Mouse (Mus musculus) kidney, postnatal 36 days (tissue): Measurements from ENCODE around the gene Hpcal1.

Source experiments
- DNase-seq, 2 experiments: peaks; one replicate each; pipeline ENCODE4 v3.0.0; 2021 to 2022; ENCODE audit warnings: mixed read lengths in 2 of 2

Gene Hpcal1

DNA sequence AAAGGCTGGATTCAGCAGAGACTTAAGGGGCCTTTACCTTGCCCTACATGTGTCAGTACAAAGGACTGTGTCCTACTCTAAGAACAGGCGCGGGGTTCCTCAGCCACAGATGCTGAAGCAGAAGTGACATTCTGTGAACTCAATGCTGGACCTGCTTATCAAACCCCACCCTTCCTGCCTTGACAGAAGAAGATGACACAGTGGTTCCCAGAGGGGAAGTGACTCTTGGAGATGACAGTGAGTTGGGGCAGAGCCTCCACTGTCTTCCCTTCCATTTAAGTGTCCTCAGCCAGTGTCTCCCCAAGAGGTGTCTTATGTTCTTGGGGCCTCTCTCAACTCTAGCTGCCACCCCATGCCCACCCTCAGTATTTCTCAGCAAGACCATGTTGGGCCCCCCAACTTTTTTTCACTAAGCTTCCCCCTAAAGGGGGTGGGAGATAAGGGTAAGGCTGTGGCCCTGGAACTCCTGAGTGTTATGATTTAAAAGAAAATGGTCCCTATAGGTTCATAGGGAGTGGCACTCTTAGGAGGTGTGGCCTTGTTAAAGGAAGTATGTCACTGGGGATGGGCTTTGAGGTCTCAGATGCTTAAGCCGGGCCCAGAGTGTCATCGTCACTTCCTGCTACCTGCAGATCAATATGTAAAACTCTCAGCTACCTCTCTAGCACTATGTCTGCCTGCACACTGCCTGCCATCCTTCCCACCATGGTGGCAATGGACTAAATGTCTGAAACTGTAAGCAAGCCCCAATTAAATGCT, 25.2 kb downstream of the Hpcal1 start:
- DNase-seq: no peak

DNA sequence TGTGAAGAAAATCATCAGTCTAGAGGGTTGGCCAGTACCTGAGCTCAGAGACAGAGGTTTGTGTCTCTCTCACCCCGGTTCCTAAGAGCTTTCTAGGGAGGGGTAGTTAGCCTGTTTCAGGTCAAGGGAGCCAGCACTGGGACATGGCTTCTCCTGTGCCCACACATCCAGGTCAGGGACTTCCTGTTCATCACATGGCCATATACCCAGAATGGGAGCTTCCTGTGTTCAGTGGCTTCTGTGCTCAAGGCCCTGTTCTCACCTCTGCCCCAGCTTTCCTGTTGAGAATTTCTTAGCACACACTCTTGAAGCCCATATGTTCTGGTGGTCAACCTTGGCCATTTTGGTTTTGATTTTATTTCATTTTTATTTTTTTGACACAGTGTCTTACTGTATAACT, 26.6 kb downstream of the Hpcal1 start:
- no peak for DNase-seq

DNA sequence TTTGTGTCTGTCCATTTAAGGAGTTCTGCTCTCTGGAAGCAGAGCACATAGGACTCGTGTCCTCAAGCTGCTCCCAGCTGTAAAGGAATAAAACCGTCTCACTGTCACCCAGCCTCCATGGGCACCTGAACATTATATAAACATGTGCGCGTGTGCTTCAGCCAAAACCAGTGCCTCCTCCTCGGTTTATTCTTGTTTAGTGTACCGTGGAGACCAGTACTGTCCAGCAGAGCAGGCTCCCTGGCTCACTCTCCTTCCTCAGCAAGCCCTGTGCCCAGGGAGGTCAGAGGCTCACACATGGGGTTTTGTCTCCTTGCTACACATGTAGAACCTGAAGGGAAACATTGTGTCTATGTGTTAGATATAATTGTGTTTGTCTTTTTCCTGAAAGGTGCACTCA, 27.5 kb downstream of the Hpcal1 start:
- DNase-seq: peak in 1 of 2 experiments; percentile 48

DNA sequence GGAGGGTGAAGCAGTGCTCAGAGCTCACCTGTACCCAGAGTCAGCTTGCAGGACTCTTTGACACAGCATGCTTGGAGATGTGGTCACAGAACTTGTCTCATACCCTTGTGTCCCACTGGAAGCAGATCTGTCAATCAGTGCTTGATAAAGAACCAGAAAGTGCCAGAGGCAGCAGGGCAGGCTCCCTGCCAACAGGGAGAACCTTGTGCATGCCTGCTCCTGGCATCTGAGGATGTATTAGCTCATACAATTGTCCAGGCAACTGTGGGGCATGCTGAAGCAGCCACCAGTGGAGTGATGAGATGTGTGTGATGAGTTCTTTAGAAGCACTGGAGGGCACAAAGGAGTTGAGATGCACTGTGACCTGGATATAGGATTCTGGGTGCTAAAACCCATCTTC, 30.4 kb downstream of the Hpcal1 start:
- DNase-seq: no peak

DNA sequence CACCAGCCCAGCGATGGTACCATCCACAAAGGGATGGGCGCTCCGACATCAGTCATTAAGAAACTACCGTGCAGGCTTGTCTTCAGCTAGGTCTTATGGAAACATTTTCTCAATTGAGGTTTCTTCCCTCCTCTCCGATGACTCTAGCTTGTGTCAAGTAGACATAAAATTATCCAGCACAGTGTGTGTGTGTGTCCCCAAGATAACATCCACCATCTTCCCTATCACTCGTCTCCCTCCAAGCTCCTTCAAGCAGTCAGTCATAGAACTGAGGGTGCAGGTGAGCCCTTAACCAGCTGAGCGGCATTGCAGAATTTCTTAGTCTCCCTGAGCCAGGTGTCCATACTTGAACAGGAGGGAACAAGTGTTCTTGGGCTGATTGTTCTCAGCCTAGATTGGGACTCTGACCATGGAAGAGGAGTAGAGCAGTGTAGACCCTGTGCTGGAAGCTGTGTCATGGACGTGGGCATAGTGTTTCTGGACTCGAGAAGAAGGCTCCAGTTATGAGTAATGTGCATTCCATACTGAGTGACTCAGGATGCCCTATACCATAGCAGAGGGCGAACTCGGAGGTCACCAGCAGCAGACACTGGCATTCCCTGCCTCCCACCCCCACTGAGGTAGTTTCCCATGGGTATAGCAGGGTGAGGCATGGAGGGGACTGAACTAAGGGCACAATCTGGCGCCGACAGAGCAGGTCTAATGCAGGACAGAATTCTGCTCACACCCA, 32.0 kb downstream of the Hpcal1 start:
- no peak for DNase-seq

DNA sequence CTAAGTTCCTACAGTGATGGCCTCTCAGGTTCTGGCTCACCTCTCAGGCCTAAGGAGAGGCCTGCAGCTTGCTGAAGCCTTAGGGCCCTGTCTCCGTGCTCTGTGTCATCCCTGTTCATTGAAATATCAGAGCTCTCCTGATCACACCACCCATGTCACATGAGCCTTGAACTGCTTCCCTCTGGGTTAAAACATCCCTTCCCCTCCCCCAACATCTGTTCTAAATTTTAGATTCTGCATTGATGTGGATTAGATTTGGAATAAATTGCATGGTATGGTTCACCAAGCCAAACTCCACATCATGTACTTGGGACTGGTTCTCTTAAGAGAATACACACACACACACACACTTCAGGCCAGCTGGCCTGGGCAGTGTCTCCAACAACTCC, 32.5 kb downstream of the Hpcal1 start:
- no peak for DNase-seq

DNA sequence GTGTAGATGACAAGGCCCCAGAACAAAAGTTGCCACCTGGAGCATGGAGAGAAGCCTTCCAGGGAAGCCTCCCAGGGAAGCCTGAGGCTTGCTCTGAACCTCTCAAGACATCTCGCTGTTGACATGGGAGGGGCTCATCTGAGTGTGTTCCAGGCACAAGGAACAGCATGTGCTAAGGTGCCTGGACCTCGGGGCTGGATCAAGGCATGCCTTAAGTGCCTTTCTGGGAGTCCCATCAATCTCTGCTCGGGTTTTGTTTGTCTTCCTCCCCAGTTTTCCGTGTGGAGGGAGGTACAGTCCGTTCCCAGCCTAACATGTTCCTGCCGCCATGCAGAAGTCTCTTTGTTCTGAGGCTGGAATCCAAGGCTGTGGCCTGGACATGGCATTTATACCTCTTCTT, 33.3 kb downstream of the Hpcal1 start:
- DNase-seq: no peak

DNA sequence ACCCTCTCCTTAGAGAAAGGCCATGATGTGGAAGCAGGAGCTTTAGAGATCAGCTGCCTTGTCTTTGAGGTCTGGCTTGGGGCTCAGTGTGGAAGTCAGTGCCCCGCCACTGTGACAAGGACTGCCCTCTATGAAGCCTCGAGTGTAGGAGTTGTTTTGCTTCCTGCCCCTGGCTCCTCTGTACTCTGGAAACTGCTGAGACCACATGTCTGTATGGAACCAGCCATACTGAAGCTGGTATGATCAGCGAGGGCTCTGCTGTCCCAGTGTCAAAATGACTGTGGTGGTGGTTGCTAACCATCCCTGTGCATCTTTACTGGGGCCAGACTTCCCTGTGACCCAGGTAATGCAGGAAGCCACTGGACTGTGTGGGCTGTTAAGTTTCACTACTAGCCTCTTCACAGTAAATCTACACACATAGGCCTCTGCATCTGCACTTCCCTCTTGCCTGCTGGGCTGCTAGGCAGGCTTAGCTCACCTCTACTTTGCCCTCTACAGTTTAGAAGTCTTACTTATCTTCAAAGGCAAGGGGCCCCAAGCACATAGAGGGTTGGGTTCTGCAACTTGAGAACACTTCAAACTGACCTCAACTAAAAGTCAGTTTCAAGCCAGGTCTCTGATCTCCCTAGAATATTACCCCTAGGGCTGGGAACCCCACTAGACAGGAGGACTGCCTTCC, 33.9 kb downstream of the Hpcal1 start:
- no peak for DNase-seq

DNA sequence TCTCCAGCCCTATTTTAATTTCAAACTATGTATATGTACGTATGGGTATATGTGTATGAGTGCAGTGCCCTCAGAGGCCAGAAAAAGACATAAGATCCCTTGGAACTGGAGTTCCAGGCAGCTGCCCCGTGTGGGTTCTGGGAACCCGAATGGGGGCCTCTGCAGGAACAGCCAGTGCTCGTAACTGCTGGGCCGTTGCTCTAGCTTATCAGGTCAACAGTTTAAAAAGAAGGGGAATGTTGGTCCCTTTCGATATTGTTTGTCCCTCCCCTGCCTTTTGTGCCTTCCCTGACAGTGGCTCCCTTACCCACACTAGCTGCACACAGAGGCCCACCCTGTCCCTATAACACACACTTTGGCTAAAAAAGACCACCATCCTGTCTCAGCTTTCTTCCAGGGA, 34.9 kb downstream of the Hpcal1 start:
- no peak for DNase-seq

DNA sequence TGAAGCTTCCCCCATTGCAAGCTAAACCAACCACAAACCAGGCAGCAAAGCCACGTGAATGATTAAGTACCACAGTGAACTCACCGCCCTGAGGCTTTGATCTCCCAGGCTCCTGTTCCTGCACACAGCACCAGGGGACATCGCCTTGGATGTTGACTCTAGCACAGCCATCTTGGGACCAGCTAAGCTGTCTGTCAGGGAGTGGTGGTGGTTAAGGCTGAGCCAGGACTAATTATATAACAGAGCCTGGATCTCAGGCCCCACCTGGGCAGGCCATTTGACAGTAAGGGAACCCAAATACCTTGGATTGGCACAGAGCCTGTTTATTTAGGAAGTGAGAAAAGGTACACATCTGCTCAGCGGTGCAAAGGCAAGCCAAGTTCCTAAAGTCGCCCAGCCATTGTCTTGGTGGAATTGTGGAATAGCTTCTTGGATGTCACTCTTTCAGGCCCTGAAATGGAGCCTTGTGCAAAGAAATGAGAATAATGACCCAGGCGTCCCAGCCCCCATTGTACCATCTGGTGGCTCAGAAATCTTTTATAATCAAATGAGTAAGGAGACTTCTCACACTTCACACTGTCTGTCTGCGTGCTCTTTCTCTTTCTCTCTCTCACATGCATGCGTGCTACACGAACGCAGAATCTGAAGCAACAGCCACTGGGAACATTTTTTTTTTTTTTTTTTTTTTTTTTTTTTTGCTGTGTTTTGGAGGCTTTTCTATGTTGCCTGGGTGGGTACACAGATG, 36.1 kb downstream of the Hpcal1 start:
- no peak for DNase-seq

DNA sequence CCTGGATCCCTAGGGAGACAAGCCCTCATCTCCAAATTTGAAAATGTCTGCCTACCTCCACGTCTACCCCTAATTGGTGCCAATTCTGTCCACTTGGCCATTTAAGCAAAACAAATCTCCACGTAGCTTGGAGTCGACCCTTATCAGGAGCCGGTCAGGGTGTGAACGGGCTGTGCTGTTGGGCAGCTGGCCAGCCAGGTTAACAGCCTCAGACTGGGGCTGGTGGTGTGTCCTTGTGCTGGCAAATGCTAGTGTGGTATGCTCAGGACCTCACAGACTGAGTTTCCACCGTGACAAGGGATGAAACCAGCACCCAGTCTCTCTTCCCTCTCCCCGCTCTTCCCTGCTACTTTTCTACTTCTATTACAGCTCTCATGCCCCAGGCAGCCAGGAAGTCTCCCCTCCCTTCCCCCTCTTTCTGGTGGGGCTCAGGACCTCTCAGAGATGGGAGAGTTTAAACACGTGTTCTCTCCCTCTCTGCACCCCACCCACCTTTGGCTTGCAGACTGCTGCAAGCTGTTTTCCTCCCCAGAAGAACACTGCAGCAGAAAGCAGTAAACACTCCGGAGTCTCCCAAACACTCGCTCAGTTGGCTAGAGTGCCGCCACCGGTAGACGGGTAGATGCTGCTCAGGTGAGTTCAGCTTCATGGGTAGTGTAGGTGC, 37.2 kb downstream of the Hpcal1 start:
- peak; percentile 65 to 79 for DNase-seq

DNA sequence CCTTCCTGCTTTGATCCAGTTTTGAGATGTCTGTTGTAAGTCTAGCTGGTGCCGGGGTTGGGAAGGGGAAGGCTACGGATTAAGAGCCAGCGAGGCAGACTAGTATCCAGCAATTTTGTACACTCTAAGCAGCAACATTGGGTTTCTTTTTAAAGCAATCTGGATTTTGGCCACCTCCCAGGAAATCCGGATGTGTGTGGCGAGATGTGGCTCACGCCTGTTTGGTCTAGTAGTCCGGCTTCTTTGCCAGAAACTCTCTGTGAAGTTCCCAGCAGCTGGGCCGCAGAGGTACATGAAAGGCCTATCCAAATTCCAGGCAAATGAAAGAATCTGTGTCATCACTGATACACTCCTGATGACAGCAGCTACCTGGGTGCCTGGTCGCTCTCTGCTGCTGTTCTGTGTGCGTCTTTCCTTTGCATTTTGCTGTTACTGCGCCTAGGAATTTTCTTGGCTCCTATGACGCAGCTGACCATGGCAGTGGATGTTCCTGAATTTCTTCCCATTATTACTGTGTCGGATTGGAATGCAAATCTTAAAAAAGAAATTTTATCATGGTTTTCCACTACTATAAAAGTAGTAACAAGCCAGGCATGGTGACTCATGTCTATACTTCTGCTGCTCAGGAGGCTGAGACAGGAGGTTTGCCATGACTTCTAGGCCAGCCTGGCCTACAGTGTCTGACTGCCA, 38.7 kb downstream of the Hpcal1 start:
- peak; percentile 78 to 79 for DNase-seq

DNA sequence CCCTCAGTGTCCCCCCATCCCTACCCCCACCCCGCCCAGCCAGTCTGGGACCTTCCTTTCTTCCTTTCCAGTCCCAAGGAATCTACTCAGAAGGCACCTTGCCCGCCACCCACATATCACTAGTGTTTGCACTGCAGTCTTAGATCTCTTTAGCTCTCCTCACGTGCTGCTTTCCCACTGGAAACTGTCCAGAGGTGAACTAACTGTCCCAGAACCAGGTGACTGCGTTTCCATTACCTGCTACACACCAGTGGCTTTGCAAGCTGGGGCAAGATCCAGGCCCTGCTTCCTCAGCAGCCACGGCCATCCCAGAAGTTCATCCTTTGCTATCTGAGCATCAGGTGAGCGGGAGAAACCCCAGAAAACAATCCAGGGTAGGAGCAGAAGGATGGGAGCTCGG, 41.4 kb downstream of the Hpcal1 start:
- peak; percentile 68 to 70 for DNase-seq

DNA sequence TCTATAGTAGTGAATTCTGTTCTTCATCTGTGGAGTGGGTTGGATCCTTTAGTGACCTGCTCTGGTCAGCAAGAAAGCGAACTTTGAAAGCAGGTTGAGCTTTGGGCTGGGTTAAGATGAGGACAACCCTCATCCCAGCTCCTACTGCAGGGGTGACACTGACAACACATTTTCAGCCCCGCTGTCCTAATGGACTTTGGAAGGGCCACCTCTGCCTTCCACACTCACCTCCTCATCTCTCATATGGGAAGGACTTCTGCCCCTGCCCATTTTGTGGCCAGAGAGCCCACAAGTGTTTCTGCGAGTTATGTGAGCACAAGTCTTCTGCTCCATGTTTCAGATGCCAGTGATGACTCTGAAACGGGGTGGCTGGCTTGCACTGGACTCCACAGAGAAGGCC, 41.9 kb downstream of the Hpcal1 start:
- no peak for DNase-seq

DNA sequence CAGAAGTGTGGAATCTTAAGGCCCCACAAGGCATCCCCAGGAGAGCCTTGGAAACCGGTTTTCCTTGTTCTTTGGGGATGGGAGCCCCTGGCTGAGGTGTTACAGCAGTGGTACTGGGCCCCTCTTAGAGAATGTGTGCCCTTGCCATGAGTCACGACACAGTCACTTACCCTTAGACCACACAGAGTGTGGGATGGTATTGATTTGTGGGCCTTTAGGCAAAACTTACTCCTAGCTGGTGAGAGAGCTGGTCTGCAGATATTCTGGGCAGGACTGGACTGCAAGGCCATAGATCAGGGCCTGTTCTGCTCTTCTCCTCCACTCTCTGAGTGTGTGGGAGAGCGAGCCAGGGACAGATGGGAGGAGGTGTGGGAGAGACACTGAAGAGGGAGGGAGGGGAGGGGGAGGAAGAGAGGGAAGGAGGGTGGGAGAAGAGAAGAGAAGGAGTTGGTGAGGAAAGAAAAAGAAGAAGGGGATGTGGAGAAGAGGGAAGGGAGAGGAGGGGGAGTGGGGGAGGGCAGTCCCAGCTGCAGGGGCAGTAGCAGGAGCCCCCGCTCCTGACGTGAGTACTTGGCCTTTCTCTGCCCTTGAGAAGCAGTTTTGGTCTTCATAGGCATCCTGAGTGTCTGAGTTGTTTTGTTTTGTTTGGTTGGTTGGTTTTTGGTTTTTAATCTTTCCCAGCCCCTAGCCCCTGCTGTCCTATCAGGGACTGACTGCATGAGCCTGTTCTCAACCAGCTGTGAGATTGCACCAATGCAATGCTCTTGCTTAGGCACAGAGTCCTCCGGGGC, 42.7 kb downstream of the Hpcal1 start:
- DNase-seq: no peak

DNA sequence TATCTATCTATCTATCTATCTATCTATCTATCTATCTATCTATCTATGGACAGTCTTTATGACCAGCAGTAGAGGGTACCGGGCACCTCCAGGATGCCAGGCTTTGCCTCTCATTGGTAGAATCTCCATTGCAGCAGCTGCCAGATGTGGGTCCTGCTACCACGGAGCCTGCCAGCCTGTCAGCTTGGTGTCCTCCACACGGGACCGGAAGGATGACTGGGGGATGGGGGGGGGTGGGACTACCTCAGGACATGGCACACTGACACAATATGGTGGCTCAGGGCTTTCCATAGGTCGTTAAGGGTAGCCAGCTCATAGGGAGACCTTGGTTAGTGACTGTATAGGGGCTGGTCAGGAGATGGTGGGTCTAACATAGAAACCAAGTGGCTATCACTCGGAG, 45.7 kb downstream of the Hpcal1 start:
- DNase-seq: no peak

DNA sequence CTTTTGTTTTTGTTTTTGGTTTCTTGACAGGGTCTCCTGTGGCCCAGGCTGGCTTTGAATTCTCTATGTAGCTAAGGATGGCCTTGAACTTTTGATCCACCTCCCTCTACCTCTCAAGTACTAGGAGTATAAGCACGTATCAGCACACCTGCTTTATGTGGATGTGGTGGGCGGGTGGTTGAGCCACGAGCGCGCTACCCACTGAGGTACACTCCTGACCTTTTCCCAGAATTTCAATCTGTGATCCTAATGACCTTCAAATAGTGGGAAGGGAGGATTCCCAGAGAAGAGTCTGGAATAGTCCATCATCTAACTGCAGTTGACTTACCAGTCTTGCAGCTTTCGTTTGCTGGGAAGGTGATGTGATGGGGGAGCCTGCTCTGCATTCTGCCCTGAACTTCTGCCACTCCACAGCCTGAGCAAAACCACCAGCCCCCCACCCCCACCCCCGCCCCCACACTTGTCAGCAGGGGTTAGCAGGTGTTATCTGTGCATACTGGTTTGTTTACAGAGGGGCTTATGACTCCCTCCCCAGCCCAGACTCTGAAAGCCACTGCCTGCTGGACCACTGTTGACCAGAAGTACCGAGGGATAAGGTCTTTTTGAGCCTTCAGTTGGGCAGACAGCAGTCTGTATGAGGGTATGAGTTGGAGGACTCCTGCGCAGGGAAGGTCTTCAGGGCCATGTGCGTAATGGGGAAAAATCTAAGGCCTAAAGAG, 46.4 kb downstream of the Hpcal1 start:
- DNase-seq: no peak

DNA sequence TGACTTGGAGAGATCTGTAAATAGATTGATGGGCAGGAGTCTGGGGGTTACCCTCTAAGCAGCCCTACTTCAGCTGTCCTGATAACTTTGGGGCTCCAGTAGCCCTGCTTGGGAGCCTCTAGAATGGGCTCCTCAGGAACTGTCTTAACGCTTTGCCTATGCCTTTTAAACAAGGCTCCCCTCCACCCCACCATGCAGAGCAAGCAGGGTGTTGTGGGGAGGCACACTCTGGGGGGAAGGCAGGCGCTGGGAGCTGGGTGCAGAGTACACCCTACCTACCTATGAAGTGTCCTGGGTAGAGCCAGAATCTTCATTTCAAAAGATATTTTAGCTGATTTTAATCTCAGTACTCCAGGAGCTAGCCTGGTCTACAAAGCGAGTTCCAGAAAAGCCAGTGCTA, 47.2 kb downstream of the Hpcal1 start:
- no peak for DNase-seq

DNA sequence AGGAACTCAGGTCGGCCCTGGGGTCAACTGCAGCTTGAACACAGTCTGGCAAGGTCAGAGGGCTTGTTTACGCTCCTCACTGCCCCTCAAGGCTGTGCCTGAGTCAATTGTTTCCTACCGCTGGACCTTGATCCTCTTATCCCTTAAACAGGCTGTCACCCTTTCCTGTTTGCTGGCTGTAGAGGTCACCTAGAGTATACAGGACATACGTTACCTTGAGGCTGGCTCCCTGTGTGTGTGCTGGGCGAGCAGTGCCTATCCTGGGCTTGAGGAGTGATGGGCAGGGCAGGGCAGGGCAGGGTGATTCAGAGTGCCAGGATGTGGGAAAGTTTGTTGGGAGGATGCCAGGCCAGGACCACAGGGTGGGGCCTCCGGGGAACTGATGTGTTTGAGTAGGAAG, 47.8 kb downstream of the Hpcal1 start:
- peak; percentile 59 to 62 for DNase-seq

DNA sequence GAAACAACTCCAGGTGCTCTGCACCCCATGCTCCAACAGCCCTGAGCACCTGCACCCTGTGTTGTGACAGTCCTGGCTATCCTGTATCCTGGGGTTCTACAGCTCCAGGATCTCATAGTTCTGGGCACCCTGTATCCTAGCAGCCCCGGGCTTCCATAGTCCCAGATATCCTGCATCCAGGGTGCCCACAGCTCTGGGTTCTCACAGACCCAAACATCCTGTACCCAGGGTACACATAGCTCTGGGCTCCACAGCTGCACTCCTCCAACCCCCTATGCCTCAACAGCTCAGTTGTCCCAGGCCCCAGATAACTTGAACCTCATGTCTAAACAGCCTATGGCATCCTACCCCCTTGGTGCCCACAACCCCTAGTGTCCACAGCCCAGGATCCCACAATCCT, 49.6 kb downstream of the Hpcal1 start:
- DNase-seq: no peak
